Mouse (Mus musculus) heart, postnatal 0 days (tissue): ENCODE measurements at regions not wholly inside any gene's neighbourhood (a gene's known extent, or its start where the extent isn't known, plus 50 kb on each side); places are given as distances from the start of the nearest gene placed in this dataset.

ENCODE experiments used
- ATAC-seq: fragments of 200-750 bp; cut with Nextera tagmentation; 2 replicates; pipeline ENCODE4 v1.8.0; 2017; ENCODE audit warnings: low read depth, moderate number of reproducible peaks, moderate library complexity; ENCODE audit not compliant: insufficient read depth
- DNase-seq: peaks from one replicate; pipeline ENCODE4 v3.0.0-alpha.2; 2016; ENCODE audit warnings: low spot score
- H3K27ac ChIP-seq: fragments of 300-500 bp; sonication (generic); 2 replicates; pipeline ENCODE4 v1.5.1; 2014; ENCODE audit warnings: low read depth, mild to moderate bottlenecking
- H3K27me3 ChIP-seq: fragments of 300-500 bp; sonication (generic); 2 replicates; pipeline ENCODE4 v1.6.1; 2014; ENCODE audit warnings: low read length, mixed read lengths; ENCODE audit not compliant: control insufficient read depth, insufficient read depth
- H3K36me3 ChIP-seq: fragments of 300-500 bp; sonication (generic); replicated peaks from 2 replicates; pipeline ENCODE4 v1.6.1; 2014; ENCODE audit warnings: low read length, mixed read lengths; ENCODE audit not compliant: control insufficient read depth, insufficient read depth
- H3K4me1 ChIP-seq: fragments of 300-500 bp; sonication (generic); 2 replicates; pipeline ENCODE4 v1.6.1; 2014; ENCODE audit warnings: antibody characterized with exemption; ENCODE audit not compliant: control insufficient read depth, insufficient read depth
- H3K4me2 ChIP-seq: fragments of 300-500 bp; sonication (generic); 2 replicates; pipeline ENCODE4 v1.6.1; 2014; ENCODE audit warnings: low read depth, mild to moderate bottlenecking, low read length, moderate library complexity
- H3K4me3 ChIP-seq: fragments of 300-500 bp; sonication (generic); 2 replicates; pipeline ENCODE4 v1.5.1; 2014; ENCODE audit warnings: low read depth, low read length
- H3K9ac ChIP-seq: fragments of 300-500 bp; sonication (generic); replicated peaks from 2 replicates; pipeline ENCODE4 v1.6.1; 2014; ENCODE audit warnings: low read depth, low read length, mixed read lengths
- H3K9me3 ChIP-seq: fragments of 300-500 bp; sonication (generic); replicated peaks from 2 replicates; pipeline ENCODE4 v1.6.1; 2016; ENCODE audit warnings: low read length; ENCODE audit not compliant: control insufficient read depth
- CTCF ChIP-seq: IDR thresholded peaks from 2 replicates; pipeline ENCODE4 v1.5.1; 2016; ENCODE audit warnings: antibody characterized with exemption, control low read depth, low read depth
- EP300 ChIP-seq: IDR thresholded peaks from 2 replicates; pipeline ENCODE4 v1.6.1; 2016; ENCODE audit warnings: antibody characterized with exemption, low read depth
- WGBS: fragments of 180-500 bp; shearing (Covaris S2); extraction: QIAGEN DNeasy Blood & Tissue Kit; methylation state at CpG from one replicate; pipeline ENCODE4 v1.1.7; 2014; 5-methylcytosine and 5-hydroxymethylcytosine counted together

GRCm38 (mm10) chr11:27280791-27281190 lies 687.0 kb upstream of the Vrk2 start:
- H3K4me2 ChIP-seq: no peak overlapping the region
- no peaks in the 10 kb centered on the region; the same call in 1 of the 2 replicates for H3K9me3 ChIP-seq
- H3K27ac ChIP-seq: no peak overlapping the region
- no peak overlapping the region for H3K9ac ChIP-seq
- ATAC-seq (no peak), DNase-seq (no peak)
- H3K36me3 ChIP-seq: no peaks in the 10 kb centered on the region
- no peaks in the 10 kb centered on the region for H3K27me3 ChIP-seq
- H3K4me1 ChIP-seq: no peaks in the 10 kb centered on the region
- no peak for TF ChIP-seq EP300
- TF ChIP-seq CTCF: no peak
- 55% methylated on average over 3 of the region's 3 CpGs for WGBS
- no peak overlapping the region for H3K4me3 ChIP-seq

DNA sequence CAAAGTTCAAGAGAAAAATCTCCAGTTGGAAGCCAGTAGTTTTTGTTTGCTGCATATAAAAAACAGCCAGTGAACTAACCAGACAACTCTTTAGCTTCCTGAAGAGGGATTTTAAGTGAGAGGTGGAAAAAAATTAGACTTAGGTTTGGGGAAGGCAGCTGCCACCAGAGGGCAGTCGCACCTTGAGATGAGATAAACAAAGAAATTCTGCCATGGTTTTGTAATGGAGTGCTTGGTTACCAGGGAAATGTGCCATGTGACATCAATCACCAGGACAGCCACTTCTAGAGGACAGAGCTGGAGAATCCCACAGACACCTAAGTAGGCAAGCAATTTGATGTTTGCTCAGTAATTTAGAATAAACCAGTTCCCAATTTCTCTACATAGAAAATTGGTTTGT lies 670.5 kb upstream of the Vrk2 start:
- ATAC-seq (no peak), DNase-seq (no peak)
- Histone ChIP-seq H3K4me3 (no peak overlapping the region), H3K4me2 (no peak overlapping the region), H3K9me3 (no peaks in the 10 kb centered on the region), H3K27ac (no peak overlapping the region), H3K9ac (no peak overlapping the region), H3K27me3 (no peaks in the 10 kb centered on the region), H3K4me1 (no peaks in the 10 kb centered on the region), H3K36me3 (no peaks in the 10 kb centered on the region)
- TF ChIP-seq CTCF: peak; percentile 44
- TF ChIP-seq EP300: no peak
- 3% methylated on average over 1 of the region's 1 CpGs for WGBS

DNA sequence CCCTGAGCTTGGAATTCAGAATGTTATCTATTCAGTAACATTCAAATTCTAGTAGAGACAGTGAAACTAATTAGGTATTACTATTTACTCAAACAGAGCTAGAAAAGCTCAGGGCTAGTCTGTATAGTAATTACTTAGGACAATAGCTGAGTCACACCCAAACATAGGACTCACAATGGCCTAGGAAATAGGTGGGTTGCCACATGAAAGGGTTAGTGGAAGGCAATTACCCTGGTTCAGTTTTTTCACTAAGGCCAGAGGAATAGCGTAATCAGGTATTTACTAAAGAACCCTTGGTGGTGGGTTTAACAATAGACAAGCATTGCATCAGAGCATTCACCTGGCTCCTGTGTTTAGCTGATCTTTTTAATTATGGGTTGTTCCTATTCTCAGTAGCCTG lies 664.7 kb upstream of the Vrk2 start:
- Histone ChIP-seq H3K4me3 (no peak overlapping the region), H3K9me3 (no peaks in the 10 kb centered on the region), H3K36me3 (no peaks in the 10 kb centered on the region), H3K4me1 (no peaks in the 10 kb centered on the region), H3K27me3 (no peaks in the 10 kb centered on the region), H3K27ac (no peak overlapping the region), H3K4me2 (no peak overlapping the region), H3K9ac (no peak overlapping the region)
- ATAC-seq (no peak), DNase-seq (no peak)
- WGBS: 77% methylated on average over 1 of the region's 1 CpGs
- TF ChIP-seq CTCF: no peak
- no peak for TF ChIP-seq EP300

- Histone ChIP-seq H3K4me1 (no peaks in the 10 kb centered on the region), H3K9ac (no peak overlapping the region), H3K9me3 (no peaks in the 10 kb centered on the region), H3K36me3 (no peaks in the 10 kb centered on the region), H3K4me2 (no peak overlapping the region), H3K27ac (no peak overlapping the region), H3K27me3 (no peaks in the 10 kb centered on the region), H3K4me3 (no peak overlapping the region)
- no peak for ATAC-seq
- WGBS: 77% methylated on average over 1 of the region's 1 CpGs
- no peak for DNase-seq
- TF ChIP-seq EP300 (no peak), CTCF (no peak)
These were observed 642.1 kb upstream of the Vrk2 start for GRCm38 (mm10) chr11:27235884-27236283.

- TF ChIP-seq CTCF (no peak), EP300 (no peak)
- H3K27me3 ChIP-seq: no peaks in the 10 kb centered on the region
- peaks cover 4% of the 10 kb centered on the region; the same call in 1 of the 2 replicates for H3K9me3 ChIP-seq
- H3K27ac ChIP-seq: no peak overlapping the region
- ATAC-seq (no peak), DNase-seq (no peak)
- H3K4me3 ChIP-seq: no peak overlapping the region
- no peaks in the 10 kb centered on the region for H3K36me3 ChIP-seq
- H3K9ac ChIP-seq: no peak overlapping the region
- no peak overlapping the region for H3K4me2 ChIP-seq
- no peaks in the 10 kb centered on the region for H3K4me1 ChIP-seq
These were observed 632.7 kb upstream of the Vrk2 start for GRCm38 (mm10) chr11:27226454-27226853.

- no peak overlapping the region for H3K4me2 ChIP-seq
- H3K36me3 ChIP-seq: no peaks in the 10 kb centered on the region
- TF ChIP-seq EP300 (no peak), CTCF (no peak)
- no peaks in the 10 kb centered on the region for H3K27me3 ChIP-seq
- no peak overlapping the region for H3K4me3 ChIP-seq
- no peak overlapping the region for H3K9ac ChIP-seq
- no peaks in the 10 kb centered on the region for H3K4me1 ChIP-seq
- DNase-seq (no peak), ATAC-seq (no peak)
- peaks cover 4% of the 10 kb centered on the region; the same call in 1 of the 2 replicates for H3K9me3 ChIP-seq
- H3K27ac ChIP-seq: no peak overlapping the region
- WGBS: 58% methylated on average over 3 of the region's 3 CpGs
These were observed 628.6 kb upstream of the Vrk2 start for GRCm38 (mm10) chr11:27222436-27222835.
